Mouse (Mus musculus) lung, embryonic 16.5 days (tissue): Measurements from ENCODE around the gene Ankmy2. TPM values are rescaled to one million over a fixed set of nuclear protein-coding genes. Genes with fewer than 3 reads are reported as not detected.

ENCODE experiments used
- ATAC-seq: fragments of 200-750 bp; cut with Nextera tagmentation; 2 replicates; pipeline ENCODE4 v1.8.0; 2017; ENCODE audit warnings: low read depth, mild to moderate bottlenecking, moderate library complexity
- H3K27ac ChIP-seq: fragments of 300-500 bp; sonication (generic); 2 replicates; pipeline ENCODE4 v1.5.1; 2014; ENCODE audit warnings: mild to moderate bottlenecking, control low read depth, low read length
- H3K27me3 ChIP-seq: fragments of 300-500 bp; sonication (generic); 2 replicates; pipeline ENCODE4 v1.6.1; 2014; ENCODE audit warnings: low read depth, low read length, mixed read lengths; ENCODE audit not compliant: control insufficient read depth, insufficient read depth
- H3K36me3 ChIP-seq: fragments of 300-500 bp; sonication (generic); 2 replicates; pipeline ENCODE4 v1.6.1; 2014; ENCODE audit warnings: low read length; ENCODE audit not compliant: control insufficient read depth, insufficient read depth
- H3K4me1 ChIP-seq: fragments of 300-500 bp; sonication (generic); replicated peaks from 2 replicates; pipeline ENCODE4 v1.6.1; 2014; ENCODE audit warnings: low read length, mixed read lengths; ENCODE audit not compliant: control insufficient read depth, insufficient read depth
- H3K4me2 ChIP-seq: fragments of 300-500 bp; sonication (generic); 2 replicates; pipeline ENCODE4 v1.6.1; 2014; ENCODE audit warnings: low read depth, low read length, control low read depth
- H3K4me3 ChIP-seq: fragments of 300-500 bp; sonication (generic); 2 replicates; pipeline ENCODE4 v1.5.1; 2014; ENCODE audit warnings: mild to moderate bottlenecking, low read length, control low read depth
- H3K9ac ChIP-seq: fragments of 300-500 bp; sonication (generic); 2 replicates; pipeline ENCODE4 v1.6.1; 2014; ENCODE audit warnings: low read length, control low read depth
- H3K9me3 ChIP-seq: fragments of 300-500 bp; sonication (generic); 2 replicates; pipeline ENCODE4 v1.6.1; 2016; ENCODE audit warnings: low read length; ENCODE audit not compliant: control insufficient read depth
- WGBS: fragments of 180-500 bp; shearing (Covaris S2); extraction: QIAGEN DNeasy Blood & Tissue Kit; methylation state at CpG from one replicate; pipeline ENCODE4 v1.1.7; 2014; 5-methylcytosine and 5-hydroxymethylcytosine counted together
- polyA plus RNA-seq: library from polyadenylated mRNA; unstranded; fragments of >200 nt; fragmentation: Nextera tagmentation; extraction: Ambion mirVana; gene quantifications from 2 replicates; pipeline ENCODE4 v1.2.1, GENCODE M21; 2015

Gene Ankmy2
- polyA plus RNA-seq, 1 experiment from 2014 or later, result 39.2 TPM

DNA sequence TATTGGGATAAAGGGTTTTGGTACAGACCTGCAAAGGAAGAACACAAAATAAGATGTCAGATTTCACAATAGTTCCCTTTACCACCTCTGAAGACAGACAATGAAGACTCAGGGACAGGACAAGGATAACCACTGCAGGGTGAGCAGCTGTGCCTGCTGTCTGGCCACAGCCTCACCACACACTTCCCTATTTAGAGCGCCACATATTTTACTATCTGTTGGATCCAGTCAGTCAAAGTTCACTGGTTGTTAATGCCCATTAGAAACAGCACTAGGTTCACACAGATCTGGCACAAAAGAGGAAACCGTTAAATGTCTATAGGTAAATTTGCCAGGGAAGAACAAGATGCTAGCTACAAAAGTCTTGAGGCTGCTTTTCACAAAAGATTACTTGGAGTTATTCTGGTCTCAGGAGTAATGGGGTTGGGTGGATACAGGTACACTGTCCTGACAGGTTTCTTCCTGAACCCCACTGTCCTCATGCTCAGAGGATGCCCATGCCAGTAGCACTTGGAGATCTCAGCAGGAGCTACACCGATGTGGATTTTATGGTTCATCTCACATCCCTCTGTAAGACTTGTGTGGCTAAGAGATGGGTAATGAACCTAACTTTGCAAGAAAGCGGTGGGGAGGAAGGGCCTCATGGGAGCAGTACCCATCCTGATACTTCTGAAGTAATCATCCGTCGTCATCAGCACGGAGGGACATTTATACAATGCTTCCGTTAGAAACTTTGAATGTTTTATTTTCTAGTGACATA lies 57.7 kb downstream of the Ankmy2 start:
- peak; percentile 28; the same call in 1 of the 2 replicates for ATAC-seq
- no peaks in the 10 kb centered on the region for H3K9me3 ChIP-seq
- H3K27ac ChIP-seq, result no peak overlapping the region
- H3K36me3 ChIP-seq, result no peaks in the 10 kb centered on the region
- H3K4me1 ChIP-seq, result 0 out of 2 replicates have a peak, but pooled peaks cover 5% of the 10 kb centered on the region
- H3K4me3 ChIP-seq, result no peak overlapping the region
- no peak overlapping the region for H3K9ac ChIP-seq
- H3K4me2 ChIP-seq, result no peak overlapping the region
- H3K27me3 ChIP-seq, result no peaks in the 10 kb centered on the region
- WGBS, result 50% methylated on average over 8 of the region's 8 CpGs

- WGBS, result 0% methylated on average over 1 of the region's 1 CpGs
- Histone ChIP-seq H3K4me3 (no peak overlapping the region), H3K9ac (no peak overlapping the region), H3K9me3 (no peaks in the 10 kb centered on the region), H3K4me1 (0 out of 2 replicates have a peak, but pooled peaks cover 3% of the 10 kb centered on the region), H3K36me3 (no peaks in the 10 kb centered on the region), H3K27ac (no peak overlapping the region), H3K4me2 (no peak overlapping the region), H3K27me3 (no peaks in the 10 kb centered on the region)
- ATAC-seq, result peak; percentile 61; the same call in 1 of the 2 replicates
Measured at GRCm38 (mm10) chr12:36215149-36215480, 58.2 kb downstream of the Ankmy2 start.

GRCm38 (mm10) chr12:36216230-36216629 lies 59.3 kb downstream of the Ankmy2 start:
- 58% methylated on average over 4 of the region's 4 CpGs for WGBS
- Histone ChIP-seq H3K4me2 (peak overlapping the region; percentile 47), H3K27me3 (no peaks in the 10 kb centered on the region), H3K36me3 (no peaks in the 10 kb centered on the region), H3K4me1 (0 out of 2 replicates have a peak, but pooled peaks cover 3% of the 10 kb centered on the region), H3K9me3 (no peaks in the 10 kb centered on the region), H3K9ac (no peak overlapping the region), H3K27ac (no peak overlapping the region), H3K4me3 (peak overlapping the region; percentile 37)
- peak; percentile 28; the same call in 1 of the 2 replicates for ATAC-seq

- 0 out of 2 replicates have a peak, but pooled peaks cover 3% of the 10 kb centered on the region for H3K4me1 ChIP-seq
- H3K27ac ChIP-seq, result no peak overlapping the region
- H3K9me3 ChIP-seq, result no peaks in the 10 kb centered on the region
- no peaks in the 10 kb centered on the region for H3K27me3 ChIP-seq
- peak overlapping the region; percentile 37 for H3K4me3 ChIP-seq
- H3K9ac ChIP-seq, result no peak overlapping the region
- 0 out of 2 replicates have a peak, but pooled peaks have one; percentile 17 for ATAC-seq
- H3K36me3 ChIP-seq, result no peaks in the 10 kb centered on the region
- 47% methylated on average over 10 of the region's 10 CpGs for WGBS
- H3K4me2 ChIP-seq, result peak overlapping the region; percentile 47
Measured at GRCm38 (mm10) chr12:36216905-36217304, 60.0 kb downstream of the Ankmy2 start.

DNA sequence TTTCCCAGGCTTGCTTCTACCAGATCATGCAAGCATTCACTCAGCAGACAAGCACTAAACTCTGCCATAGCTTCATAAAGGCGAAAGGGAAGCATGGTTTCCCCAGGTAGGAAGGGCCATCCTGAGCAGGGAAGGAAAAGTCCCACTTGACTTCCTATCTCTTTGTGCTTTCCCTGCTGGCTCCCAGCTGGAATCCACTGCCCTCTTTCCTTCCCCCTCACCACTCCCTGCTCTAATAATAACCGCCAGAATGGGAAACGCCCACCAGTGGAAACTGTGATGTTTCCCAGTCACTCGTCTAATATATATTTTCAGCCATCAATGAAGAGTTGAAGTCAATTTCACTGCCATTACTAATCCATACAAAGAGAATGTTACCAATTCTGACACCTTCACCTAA lies 67.5 kb downstream of the Ankmy2 start:
- no peaks in the 10 kb centered on the region for H3K27me3 ChIP-seq
- H3K36me3 ChIP-seq, result no peaks in the 10 kb centered on the region
- no peaks in the 10 kb centered on the region for H3K4me1 ChIP-seq
- no peak for ATAC-seq
- H3K4me2 ChIP-seq, result no peak overlapping the region
- no peaks in the 10 kb centered on the region for H3K9me3 ChIP-seq
- H3K27ac ChIP-seq, result no peak overlapping the region
- no peak overlapping the region for H3K4me3 ChIP-seq
- H3K9ac ChIP-seq, result no peak overlapping the region
- WGBS, result 40% methylated on average over 4 of the region's 4 CpGs

GRCm38 (mm10) chr12:36231386-36231785 lies 74.5 kb downstream of the Ankmy2 start:
- Histone ChIP-seq H3K4me3 (no peak overlapping the region), H3K9me3 (peaks cover 3% of the 10 kb centered on the region; the same call in 1 of the 2 replicates), H3K27ac (no peak overlapping the region), H3K4me2 (no peak overlapping the region), H3K27me3 (no peaks in the 10 kb centered on the region), H3K4me1 (no peaks in the 10 kb centered on the region), H3K36me3 (no peaks in the 10 kb centered on the region), H3K9ac (no peak overlapping the region)
- no peak for ATAC-seq
- 78% methylated on average over 2 of the region's 2 CpGs for WGBS

DNA sequence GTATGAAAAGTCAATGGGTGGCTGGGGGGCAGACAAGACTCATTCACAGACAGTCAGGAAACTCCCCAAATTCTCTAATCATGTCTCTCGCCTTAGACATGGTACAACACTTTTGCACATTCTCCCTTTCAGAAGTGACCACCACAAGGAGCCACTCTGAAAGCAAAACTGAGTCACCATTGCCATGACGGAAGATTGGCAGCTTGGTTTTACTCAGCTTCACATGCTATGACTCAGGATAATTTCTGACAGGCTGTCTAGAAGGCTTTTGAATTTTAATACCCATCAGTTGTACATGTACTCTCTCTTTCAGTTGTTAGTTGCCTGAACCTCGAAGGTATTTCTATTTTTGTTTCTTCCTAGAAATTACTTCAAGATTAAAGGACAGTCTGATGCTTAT lies 84.3 kb downstream of the Ankmy2 start:
- no peak overlapping the region for H3K9ac ChIP-seq
- no peaks in the 10 kb centered on the region for H3K9me3 ChIP-seq
- no peaks in the 10 kb centered on the region for H3K36me3 ChIP-seq
- H3K4me2 ChIP-seq, result no peak overlapping the region
- 86% methylated on average over 3 of the region's 3 CpGs for WGBS
- no peak for ATAC-seq
- H3K4me3 ChIP-seq, result no peak overlapping the region
- H3K4me1 ChIP-seq, result no peaks in the 10 kb centered on the region
- no peak overlapping the region for H3K27ac ChIP-seq
- H3K27me3 ChIP-seq, result no peaks in the 10 kb centered on the region

Other genes with a start within 250 kb of the Ankmy2 start
- 1.2 and 2.7 TPM in 2 replicates for gene Agr3, start 231.5 kb upstream of the Ankmy2 start, polyA plus RNA-seq
- 6.9 and 11.0 TPM in 2 replicates for gene Agr2, start 164.2 kb upstream of the Ankmy2 start, polyA plus RNA-seq
- gene Tspan13, start 114.6 kb upstream of the Ankmy2 start, polyA plus RNA-seq, result 134 and 139 TPM in 2 replicates
- 132 and 157 TPM in 2 replicates for gene Bzw2, start 966 bp downstream of the Ankmy2 start, polyA plus RNA-seq
- not detected in 2 replicates for gene Lrrc72, start 96.3 kb downstream of the Ankmy2 start, polyA plus RNA-seq
- gene Sostdc1, start 157.0 kb downstream of the Ankmy2 start, polyA plus RNA-seq, result 2.3 and 3.7 TPM in 2 replicates
- 12.4 and 15.4 TPM in 2 replicates for gene Ispd, start 224.3 kb downstream of the Ankmy2 start, polyA plus RNA-seq
- gene D630036H23Rik, start 225.1 kb downstream of the Ankmy2 start, polyA plus RNA-seq, result 1.2 and 1.7 TPM in 2 replicates